Mouse (Mus musculus): ENCODE data around the gene Sox8.

DNA sequence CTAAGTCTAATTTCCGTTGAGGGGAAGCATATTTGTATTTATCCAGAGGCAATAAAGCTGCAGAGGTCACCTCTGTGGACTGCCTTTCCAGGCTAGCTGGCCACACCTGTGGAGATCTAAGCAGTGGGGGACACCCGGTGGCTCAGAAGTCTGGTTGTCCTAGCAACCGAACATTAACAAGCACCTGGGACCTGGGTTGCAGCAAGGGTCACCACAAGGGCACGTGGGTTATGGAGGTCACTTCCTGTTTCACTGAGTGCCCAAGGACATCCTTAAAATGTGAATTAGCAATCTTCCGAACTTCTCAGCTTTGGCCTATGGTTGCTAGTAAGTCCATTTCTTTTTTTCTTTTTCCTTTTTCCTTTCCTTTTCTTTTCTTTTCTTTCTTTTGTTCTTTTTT, 33.7 kb upstream of the Sox8 start:
- no peak for TF ChIP-seq CTCF (conservative IDR thresholded peaks at IDR 0.05; ENCODE audit: insufficient read depth, insufficient read length, low read depth, low read length)
- TF ChIP-seq POLR2A (IDR thresholded peaks at IDR 0.05; ENCODE audit: low read depth, low read length) = no peak
